Mouse (Mus musculus) heart, postnatal 0 days (tissue): Measurements from ENCODE around the gene Sfta2.

Experiments
- CTCF ChIP-seq: IDR thresholded peaks from 2 replicates; pipeline ENCODE4 v1.5.1; 2016; ENCODE audit warnings: antibody characterized with exemption, control low read depth, low read depth
- EP300 ChIP-seq: IDR thresholded peaks from 2 replicates; pipeline ENCODE4 v1.6.1; 2016; ENCODE audit warnings: antibody characterized with exemption, low read depth

GRCm38 (mm10) chr17:35635202-35635601 is 33.9 kb downstream of the Sfta2 start:
- TF ChIP-seq CTCF, result peak; percentile 10; the same call in 1 of the 2 replicates
- no peak for TF ChIP-seq EP300
